8 mouse cellular contexts compared by ENCODE assay signal in the genomic region with DNA sequence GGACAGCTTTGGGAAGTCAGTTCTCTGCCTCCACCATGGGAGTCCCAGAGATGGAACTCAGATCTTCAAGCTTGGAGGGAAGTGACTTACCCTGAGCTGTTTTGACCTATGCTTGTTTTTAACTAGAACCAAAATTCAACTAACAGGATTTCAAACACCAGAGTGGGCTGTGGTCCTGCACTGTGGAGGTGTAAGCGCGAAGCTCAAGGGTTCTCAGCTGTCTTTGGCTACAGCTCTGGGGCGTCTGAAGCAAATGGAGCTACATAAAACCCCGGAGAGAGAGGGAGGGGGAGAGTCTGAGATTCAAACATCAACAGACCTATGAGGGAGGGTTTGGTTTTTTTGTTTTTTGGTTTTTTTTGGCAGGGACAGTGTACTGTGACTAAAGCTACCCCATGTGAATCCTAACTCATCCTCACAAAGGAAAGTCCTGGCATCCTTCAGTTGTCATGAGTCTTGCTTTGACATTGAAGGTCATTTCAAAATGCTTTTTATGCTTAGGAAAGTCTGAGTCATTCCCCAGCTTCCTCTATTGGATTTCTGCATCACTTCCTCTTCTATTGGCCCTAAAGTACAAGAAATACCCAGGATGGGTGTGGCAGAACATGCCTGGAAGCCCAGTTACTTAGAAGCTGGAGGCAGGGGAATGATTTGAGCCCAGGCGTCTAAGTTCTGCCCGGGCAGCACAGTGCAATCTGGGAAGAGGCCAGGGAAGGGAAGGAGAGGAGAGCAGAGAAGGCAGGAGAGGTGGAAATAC. TPM values are rescaled to one million over a fixed set of nuclear protein-coding genes. Genes with fewer than 3 reads are reported as not detected.
DNase-seq lines count a peak whose midpoint lies in the region; ATAC-seq lines count a peak whose summit lies in the region.

No protein-coding gene starts in this region.

- DNase-seq in spleen, postnatal 36 days (ENCODE audit: low spot score in 2 of 2): peak; percentile 60 to 74
- DNase-seq in spleen, postnatal 4 days (ENCODE audit: low spot score in 2 of 2): no peak
- DNase-seq in embryonic facial prominence, embryonic 10.5 days (ENCODE audit: low spot score): no peak
- DNase-seq in embryo, embryonic 10 days (ENCODE audit: low spot score): no peak
- DNase-seq in layer of hippocampus, adult 9-11 months: no peak
- no peak for DNase-seq in T-cell, adult 2 months (ENCODE audit: low spot score)

- WGBS in embryonic facial prominence, embryonic 10.5 days: 79% methylated on average over 6 of the region's 6 CpGs
- WGBS in intestine, embryonic 15.5 days: 60% methylated on average over 6 of the region's 6 CpGs

- H3K4me3 ChIP-seq in embryonic facial prominence, embryonic 10.5 days: no peak overlapping the region
- no peak overlapping the region for H3K4me3 ChIP-seq in intestine, embryonic 15.5 days (replicated peaks)

- H3K27ac ChIP-seq in embryonic facial prominence, embryonic 10.5 days (replicated peaks): 0 out of 2 replicates have a peak overlapping the region, but pooled peaks have one; percentile 35
- H3K27ac ChIP-seq in intestine, embryonic 15.5 days: peak overlapping the region; percentile 52

- H3K9ac ChIP-seq in intestine, embryonic 15.5 days: no peak overlapping the region

- no peak overlapping the region for H3K4me2 ChIP-seq in intestine, embryonic 15.5 days (replicated peaks)

- H3K9me3 ChIP-seq in embryonic facial prominence, embryonic 10.5 days: no peaks in the 10 kb centered on the region
- no peaks in the 10 kb centered on the region for H3K9me3 ChIP-seq in intestine, embryonic 15.5 days

- peaks cover 20% of the 10 kb centered on the region for H3K4me1 ChIP-seq in embryonic facial prominence, embryonic 10.5 days
- peaks cover 23% of the 10 kb centered on the region for H3K4me1 ChIP-seq in intestine, embryonic 15.5 days (replicated peaks)

- no peaks in the 10 kb centered on the region for H3K36me3 ChIP-seq in embryonic facial prominence, embryonic 10.5 days (replicated peaks)
- no peaks in the 10 kb centered on the region for H3K36me3 ChIP-seq in intestine, embryonic 15.5 days

- peak; percentile 44; the same call in 1 of the 2 replicates for ATAC-seq in intestine, embryonic 15.5 days
- peak; percentile 59 for ATAC-seq in megakaryocyte progenitor cell, adult 5-6 weeks (replicated peaks; ENCODE audit: poor library complexity)

- no peaks in the 10 kb centered on the region for H3K27me3 ChIP-seq in embryonic facial prominence, embryonic 10.5 days (replicated peaks; ENCODE audit: low read depth, poor library complexity, severe bottlenecking)
- H3K27me3 ChIP-seq in intestine, embryonic 15.5 days (replicated peaks): no peaks in the 10 kb centered on the region

RNA-seq across cellular contexts. Expression of gene Mcl1, which starts 8.1 kb away (rescaled TPM):
- polyA plus RNA-seq in embryonic facial prominence, embryonic 10.5 days (2016; fragmentation: Nextera tagmentation; extraction: Ambion mirVana): 49.5 and 50.0 TPM in 2 replicates
- 50.5 and 52.3 TPM in 2 replicates for polyA plus RNA-seq in intestine, embryonic 15.5 days (2015; fragmentation: Nextera tagmentation; extraction: Ambion mirVana)
- 154 and 191 TPM in 2 replicates for total RNA-seq in megakaryocyte progenitor cell, adult 5-6 weeks (2015)
- total RNA-seq in megakaryocyte progenitor cell, adult 5-6 weeks (2017): 131 and 135 TPM in 2 replicates

RNA-seq across cellular contexts. Expression of gene Ensa, which starts 25.7 kb away (rescaled TPM):
- 79.1 and 79.7 TPM in 2 replicates for polyA plus RNA-seq in embryonic facial prominence, embryonic 10.5 days (2016; fragmentation: Nextera tagmentation; extraction: Ambion mirVana)
- 65.1 and 69.0 TPM in 2 replicates for polyA plus RNA-seq in intestine, embryonic 15.5 days (2015; fragmentation: Nextera tagmentation; extraction: Ambion mirVana)
- 32.6 and 37.1 TPM in 2 replicates for total RNA-seq in megakaryocyte progenitor cell, adult 5-6 weeks (2015)
- total RNA-seq in megakaryocyte progenitor cell, adult 5-6 weeks (2017): 49.7 and 66.8 TPM in 2 replicates

RNA-seq across cellular contexts. Expression of gene Adamtsl4, which starts 37.3 kb away (rescaled TPM):
- polyA plus RNA-seq in embryonic facial prominence, embryonic 10.5 days (2016; fragmentation: Nextera tagmentation; extraction: Ambion mirVana): 1.00 and 1.6 TPM in 2 replicates
- 2.3 and 3.0 TPM in 2 replicates for polyA plus RNA-seq in intestine, embryonic 15.5 days (2015; fragmentation: Nextera tagmentation; extraction: Ambion mirVana)
- 0.17 and 1.4 TPM in 2 replicates for total RNA-seq in megakaryocyte progenitor cell, adult 5-6 weeks (2015)
- 0.33 TPM in 1 of 2 replicates, not detected in the other for total RNA-seq in megakaryocyte progenitor cell, adult 5-6 weeks (2017)

Comparison
In these comparisons a context has a peak if more than half of its experiments do, and no peak if none do; other contexts are left out.
1. DNase-seq: peak in spleen, postnatal 36 days (2 of 2); none in spleen, postnatal 4 days (0 of 2), embryonic facial prominence, embryonic 10.5 days (single experiment), embryo, embryonic 10 days (single experiment), layer of hippocampus, adult 9-11 months (single experiment) and T-cell, adult 2 months (single experiment).